In the genomic region with DNA sequence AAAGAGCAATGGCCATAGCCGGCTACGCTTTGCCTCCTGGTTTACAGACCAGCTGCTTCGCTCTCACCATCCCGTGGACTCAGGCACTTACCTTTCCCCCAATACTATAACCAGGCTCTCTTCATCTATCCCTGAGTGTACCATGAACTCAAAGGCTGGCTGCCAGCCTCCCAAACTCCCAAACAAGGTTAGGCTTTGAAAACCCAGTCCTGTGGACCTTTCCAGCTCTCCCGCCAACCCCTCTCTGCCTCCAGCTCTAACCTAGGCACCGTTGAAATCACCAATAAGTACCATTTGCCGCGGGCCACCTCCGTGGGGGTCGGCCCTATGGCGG, we compare ENCODE assay signal across 8 mouse cellular contexts. TPM values are rescaled to one million over a fixed set of nuclear protein-coding genes. Genes with fewer than 3 reads are reported as not detected.
DNase-seq lines count a peak whose midpoint lies in the region; ATAC-seq and TF ChIP-seq lines count a peak whose summit lies in the region.

No protein-coding gene starts in this region.

- intact Hi-C loops in heart, adult 2 months (cut with DNase I) = loop anchor here (5.0 kb wide), 1 partner anchor 104 kb away; the partner anchor contains the start of gene Mark4
- intact Hi-C loops in heart, postnatal 36 days (cut with DNase I) = loop anchor here (5.0 kb wide), 1 partner anchor 104 kb away; the partner anchor contains the start of gene Mark4

- ATAC-seq in hindbrain, embryonic 11.5 days (ENCODE audit: low FRiP score) = no peak
- ATAC-seq in liver, embryonic 16.5 days (ENCODE audit: low read depth) = no peak
- no peak for ATAC-seq in erythroid progenitor cell, adult 5-6 weeks (replicated peaks; ENCODE audit: low FRiP score, poor library complexity, severe bottlenecking)

- peak overlapping the region; percentile 78 for H3K9ac ChIP-seq in heart, adult 2 months (ENCODE audit: low read depth, low read length)
- H3K9ac ChIP-seq in ES-Bruce4 (ENCODE audit: low read depth, poor library complexity, severe bottlenecking) = peak overlapping the region; percentile 74
- peak overlapping the region; percentile 81 for H3K9ac ChIP-seq in hindbrain, embryonic 11.5 days (ENCODE audit: low read depth, low read length)
- peak overlapping the region; percentile 95 for H3K9ac ChIP-seq in liver, embryonic 16.5 days (ENCODE audit: low read depth, low read length)

- H3K36me3 ChIP-seq in heart, adult 2 months (ENCODE audit: control insufficient read depth, insufficient read depth, low read length) = no peaks in the 10 kb centered on the region; the same call in none of the 2 replicates
- peaks cover 5% of the 10 kb centered on the region; the same call in 1 of the 2 replicates for H3K36me3 ChIP-seq in ES-Bruce4 (ENCODE audit: control insufficient read depth, insufficient read depth, low read length, poor library complexity, severe bottlenecking)
- peaks cover 8% of the 10 kb centered on the region for H3K36me3 ChIP-seq in hindbrain, embryonic 11.5 days (ENCODE audit: control insufficient read depth, insufficient read depth, low read length)
- H3K36me3 ChIP-seq in liver, embryonic 16.5 days (ENCODE audit: control insufficient read depth, insufficient read depth) = peaks cover 17% of the 10 kb centered on the region

- H3K4me2 ChIP-seq in hindbrain, embryonic 11.5 days (replicated peaks; ENCODE audit: low read depth, low read length) = peak overlapping the region; percentile 96
- peak overlapping the region; percentile 96 for H3K4me2 ChIP-seq in liver, embryonic 16.5 days (ENCODE audit: low read depth, low read length)

- peaks cover 9% of the 10 kb centered on the region for H3K79me2 ChIP-seq in heart, adult 2 months (replicated peaks; ENCODE audit: control insufficient read depth, insufficient read depth, low read length)

- peaks cover 37% of the 10 kb centered on the region for H3K4me1 ChIP-seq in heart, adult 2 months (ENCODE audit: control insufficient read depth, insufficient read depth, low read length)
- H3K4me1 ChIP-seq in ES-Bruce4 (ENCODE audit: control insufficient read depth, insufficient read depth, low read length) = peaks cover 4% of the 10 kb centered on the region
- H3K4me1 ChIP-seq in hindbrain, embryonic 11.5 days (replicated peaks; ENCODE audit: control insufficient read depth, insufficient read depth, low read length) = peaks cover 10% of the 10 kb centered on the region
- peaks cover 70% of the 10 kb centered on the region for H3K4me1 ChIP-seq in liver, embryonic 16.5 days (ENCODE audit: control insufficient read depth, low read depth, low read length)

- H3K4me3 ChIP-seq in heart, adult 2 months = peak overlapping the region; percentile 96
- H3K4me3 ChIP-seq in ES-Bruce4 (ENCODE audit: low read depth, low read length) = peak overlapping the region; percentile 79
- peak overlapping the region; percentile 85 for H3K4me3 ChIP-seq in hindbrain, embryonic 11.5 days (ENCODE audit: low read depth, low read length)
- peak overlapping the region; percentile 97 for H3K4me3 ChIP-seq in liver, embryonic 16.5 days (ENCODE audit: low read depth, low read length)

- under 1% methylated on average over 11 of the region's 11 CpGs for WGBS in heart, adult 2 months
- under 1% methylated on average over 11 of the region's 11 CpGs for WGBS in hindbrain, embryonic 11.5 days
- under 1% methylated on average over 11 of the region's 11 CpGs for WGBS in liver, embryonic 16.5 days (ENCODE audit: insufficient replicate concordance)

- DNase-seq in heart, adult 2 months = no peak
- DNase-seq in heart, postnatal 36 days = no peak
- DNase-seq in hindbrain, embryonic 11.5 days (ENCODE audit: low spot score) = no peak
- no peak for DNase-seq in urinary bladder, postnatal 10 days (ENCODE audit: low spot score)
- DNase-seq in cerebellum, postnatal 36 days = no peak

- TF ChIP-seq EP300 in heart, adult 2 months (IDR thresholded peaks at IDR 0.05; ENCODE audit: insufficient read depth, low read depth, low read length) = no peak
- no peak for TF ChIP-seq EP300 in ES-Bruce4 (IDR thresholded peaks at IDR 0.05; ENCODE audit: insufficient read depth, low read depth, low read length)

- H3K27ac ChIP-seq in heart, adult 2 months = peak overlapping the region; percentile 99
- no peak overlapping the region for H3K27ac ChIP-seq in ES-Bruce4 (ENCODE audit: insufficient read depth, low read length)
- H3K27ac ChIP-seq in hindbrain, embryonic 11.5 days (ENCODE audit: low read depth, low read length) = peak overlapping the region; percentile 76; the same call in 1 of the 2 replicates
- H3K27ac ChIP-seq in liver, embryonic 16.5 days (ENCODE audit: low read length) = peak overlapping the region; percentile 96

- TF ChIP-seq CTCF in heart, adult 2 months (IDR thresholded peaks at IDR 0.05) = no peak
- no peak for TF ChIP-seq CTCF in ES-Bruce4 (IDR thresholded peaks at IDR 0.05; ENCODE audit: low read depth, low read length)

- no peak for TF ChIP-seq POLR2A in heart, adult 2 months (IDR thresholded peaks at IDR 0.05; ENCODE audit: insufficient read depth, low read depth, low read length)
- no peak for TF ChIP-seq POLR2A in ES-Bruce4 (IDR thresholded peaks at IDR 0.05; ENCODE audit: insufficient read depth, low read length)

- no peaks in the 10 kb centered on the region for H3K9me3 ChIP-seq in ES-Bruce4 (replicated peaks; ENCODE audit: control insufficient read depth, insufficient read depth, low read length, poor library complexity, severe bottlenecking)
- H3K9me3 ChIP-seq in hindbrain, embryonic 11.5 days (ENCODE audit: control insufficient read depth, low read length) = no peaks in the 10 kb centered on the region
- H3K9me3 ChIP-seq in liver, embryonic 16.5 days (replicated peaks; ENCODE audit: control insufficient read depth, low read length) = no peaks in the 10 kb centered on the region

- H3K27me3 ChIP-seq in heart, adult 2 months (ENCODE audit: control insufficient read depth, insufficient read depth, low read length) = no peaks in the 10 kb centered on the region
- no peaks in the 10 kb centered on the region for H3K27me3 ChIP-seq in ES-Bruce4 (ENCODE audit: control insufficient read depth, insufficient read depth, low read length, poor library complexity, severe bottlenecking)
- no peaks in the 10 kb centered on the region for H3K27me3 ChIP-seq in hindbrain, embryonic 11.5 days (ENCODE audit: control insufficient read depth, insufficient read depth, low read length)
- no peaks in the 10 kb centered on the region for H3K27me3 ChIP-seq in liver, embryonic 16.5 days (ENCODE audit: control insufficient read depth, insufficient read depth, low read depth, low read length)

RNA-seq across cellular contexts. Expression of gene Ppp1r37, which starts 1.5 kb away (rescaled TPM):
- 10 to 100 TPM; 58.0 to 69.5 TPM for total RNA-seq in heart, adult 2 months (2021)
- 56.0 and 66.4 TPM in 2 replicates for polyA plus RNA-seq in heart, adult 2 months (2012; rRNA removed)
- 10 to 100 TPM; 56.0 to 59.3 TPM for total RNA-seq in heart, postnatal 36 days (2021)
- 16.1 and 19.1 TPM in 2 replicates for polyA plus RNA-seq in ES-Bruce4 (2011; ENCODE audit: insufficient read depth, insufficient read length, low read depth, missing spikeins)
- 4.2 and 5.8 TPM in 2 replicates for polyA plus RNA-seq in hindbrain, embryonic 11.5 days (2014; fragmentation: Nextera tagmentation; extraction: Ambion mirVana)
- polyA plus RNA-seq in liver, embryonic 16.5 days (2015; fragmentation: Nextera tagmentation; extraction: Ambion mirVana) = 9.5 and 11.3 TPM in 2 replicates
- 51.1 and 51.5 TPM in 2 replicates for total RNA-seq in erythroid progenitor cell, adult 5-6 weeks (2015; ENCODE audit: low replicate concordance)
- 54.5 and 74.7 TPM in 2 replicates for total RNA-seq in erythroid progenitor cell, adult 5-6 weeks (2017; ENCODE audit: low replicate concordance)

RNA-seq across cellular contexts. Expression of gene Zfp296, which starts 15.7 kb away (rescaled TPM):
- total RNA-seq in heart, adult 2 months (2021) = under 1 TPM; 0.42 to 0.43 TPM
- polyA plus RNA-seq in heart, adult 2 months (2012; rRNA removed) = 0.82 and 1.0 TPM in 2 replicates
- under 1 TPM in 1 of 2 experiments, not detected in 1; 0.50 TPM for total RNA-seq in heart, postnatal 36 days (2021)
- polyA plus RNA-seq in ES-Bruce4 (2011; ENCODE audit: insufficient read depth, insufficient read length, low read depth, missing spikeins) = 21.5 and 23.5 TPM in 2 replicates
- polyA plus RNA-seq in hindbrain, embryonic 11.5 days (2014; fragmentation: Nextera tagmentation; extraction: Ambion mirVana) = 0.22 and 0.38 TPM in 2 replicates
- polyA plus RNA-seq in liver, embryonic 16.5 days (2015; fragmentation: Nextera tagmentation; extraction: Ambion mirVana) = 0.48 and 0.59 TPM in 2 replicates
- total RNA-seq in erythroid progenitor cell, adult 5-6 weeks (2015; ENCODE audit: low replicate concordance) = not detected in 2 replicates
- 1.7 TPM in 1 of 2 replicates, not detected in the other for total RNA-seq in erythroid progenitor cell, adult 5-6 weeks (2017; ENCODE audit: low replicate concordance)

RNA-seq across cellular contexts. Expression of gene Gemin7, which starts 16.0 kb away (rescaled TPM):
- total RNA-seq in heart, adult 2 months (2021) = 10 to 100 TPM; 48.5 to 48.6 TPM
- 75.2 and 87.3 TPM in 2 replicates for polyA plus RNA-seq in heart, adult 2 months (2012; rRNA removed)
- 10 to 100 TPM; 44.1 to 47.8 TPM for total RNA-seq in heart, postnatal 36 days (2021)
- polyA plus RNA-seq in ES-Bruce4 (2011; ENCODE audit: insufficient read depth, insufficient read length, low read depth, missing spikeins) = 25.2 and 30.5 TPM in 2 replicates
- polyA plus RNA-seq in hindbrain, embryonic 11.5 days (2014; fragmentation: Nextera tagmentation; extraction: Ambion mirVana) = 161 and 173 TPM in 2 replicates
- 71.1 and 74.2 TPM in 2 replicates for polyA plus RNA-seq in liver, embryonic 16.5 days (2015; fragmentation: Nextera tagmentation; extraction: Ambion mirVana)
- 78.9 and 80.1 TPM in 2 replicates for total RNA-seq in erythroid progenitor cell, adult 5-6 weeks (2015; ENCODE audit: low replicate concordance)
- total RNA-seq in erythroid progenitor cell, adult 5-6 weeks (2017; ENCODE audit: low replicate concordance) = 19.6 and 26.4 TPM in 2 replicates

RNA-seq across cellular contexts. Expression of gene Clasrp, which starts 42.9 kb away (rescaled TPM):
- 10 to 100 TPM; 13.9 to 14.0 TPM for total RNA-seq in heart, adult 2 months (2021)
- polyA plus RNA-seq in heart, adult 2 months (2012; rRNA removed) = 26.1 and 32.0 TPM in 2 replicates
- total RNA-seq in heart, postnatal 36 days (2021) = 10 to 100 TPM; 16.0 to 16.8 TPM
- 52.3 and 57.4 TPM in 2 replicates for polyA plus RNA-seq in ES-Bruce4 (2011; ENCODE audit: insufficient read depth, insufficient read length, low read depth, missing spikeins)
- 49.8 and 50.5 TPM in 2 replicates for polyA plus RNA-seq in hindbrain, embryonic 11.5 days (2014; fragmentation: Nextera tagmentation; extraction: Ambion mirVana)
- polyA plus RNA-seq in liver, embryonic 16.5 days (2015; fragmentation: Nextera tagmentation; extraction: Ambion mirVana) = 9.4 and 11.4 TPM in 2 replicates
- total RNA-seq in erythroid progenitor cell, adult 5-6 weeks (2015; ENCODE audit: low replicate concordance) = 12.3 and 14.3 TPM in 2 replicates
- total RNA-seq in erythroid progenitor cell, adult 5-6 weeks (2017; ENCODE audit: low replicate concordance) = 19.9 and 45.4 TPM in 2 replicates

RNA-seq across cellular contexts. Expression of gene Nkpd1, which starts 43.8 kb away (rescaled TPM):
- not detected for total RNA-seq in heart, adult 2 months (2021)
- polyA plus RNA-seq in heart, adult 2 months (2012; rRNA removed) = 0.06 TPM in 1 of 2 replicates, not detected in the other
- not detected for total RNA-seq in heart, postnatal 36 days (2021)
- polyA plus RNA-seq in ES-Bruce4 (2011; ENCODE audit: insufficient read depth, insufficient read length, low read depth, missing spikeins) = 0.23 and 0.34 TPM in 2 replicates
- 0.10 and 0.17 TPM in 2 replicates for polyA plus RNA-seq in hindbrain, embryonic 11.5 days (2014; fragmentation: Nextera tagmentation; extraction: Ambion mirVana)
- polyA plus RNA-seq in liver, embryonic 16.5 days (2015; fragmentation: Nextera tagmentation; extraction: Ambion mirVana) = not detected in 2 replicates
- total RNA-seq in erythroid progenitor cell, adult 5-6 weeks (2015; ENCODE audit: low replicate concordance) = not detected in 2 replicates
- not detected in 2 replicates for total RNA-seq in erythroid progenitor cell, adult 5-6 weeks (2017; ENCODE audit: low replicate concordance)

Comparison
In these comparisons a context has a peak if more than half of its experiments do, and no peak if none do; other contexts are left out.
1. RNA of gene Zfp296, which starts 15.7 kb away (polyA plus RNA-seq): 21.5 to 23.5 TPM in ES-Bruce4; 0.82 to 1.0 TPM in heart, adult 2 months, 0.48 to 0.59 TPM in liver, embryonic 16.5 days and 0.22 to 0.38 TPM in hindbrain, embryonic 11.5 days; every median in the first group is over 10 times any median in the second.
2. Peak in every context shown above with its lines, with median percentiles within 50 percentile points of each other: H3K4me3 ChIP-seq and H3K9ac ChIP-seq.